Mouse (Mus musculus): ENCODE data around the gene Gm20388. TPM values are rescaled to one million over a fixed set of nuclear protein-coding genes. Genes with fewer than 3 reads are reported as not detected.

Gene Gm20388
- polyA plus RNA-seq, 1 experiment from 2014 or later, result 1.7 TPM

DNA sequence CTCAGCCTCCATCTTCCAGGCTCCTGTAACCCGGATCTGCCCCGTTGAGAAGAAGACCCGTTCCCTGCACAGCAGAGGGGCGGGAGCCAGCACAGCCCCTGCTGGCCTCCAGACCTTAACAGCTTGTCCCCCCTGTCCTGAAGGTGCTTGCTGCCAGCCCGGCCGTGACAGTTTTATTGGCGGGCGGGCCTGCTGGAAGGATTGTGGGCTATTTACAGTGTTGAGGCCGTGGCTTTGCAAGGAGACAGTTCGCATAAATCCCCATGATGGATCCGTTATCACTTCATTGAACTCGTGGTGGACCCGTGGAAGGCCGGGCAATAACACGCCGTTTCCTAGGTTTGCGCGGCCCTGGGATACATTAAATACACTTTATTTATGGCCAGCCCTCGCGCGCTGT lies 481.2 kb downstream of the Gm20388 start:
- 0 out of 2 replicates have a peak overlapping the region, but pooled peaks have one; percentile 6 for H3K27ac ChIP-seq
- H3K4me3 ChIP-seq, result no peak overlapping the region
- peaks cover 13% of the 10 kb centered on the region for H3K27me3 ChIP-seq (ENCODE audit: insufficient read depth, poor library complexity, severe bottlenecking)
- H3K9me3 ChIP-seq, result no peaks in the 10 kb centered on the region
- no peaks in the 10 kb centered on the region for H3K36me3 ChIP-seq
- WGBS, result 77% methylated on average over 21 of the region's 21 CpGs
- peaks cover 54% of the 10 kb centered on the region for H3K4me1 ChIP-seq (replicated peaks)
- DNase-seq (ENCODE audit: low spot score), result no peak

DNA sequence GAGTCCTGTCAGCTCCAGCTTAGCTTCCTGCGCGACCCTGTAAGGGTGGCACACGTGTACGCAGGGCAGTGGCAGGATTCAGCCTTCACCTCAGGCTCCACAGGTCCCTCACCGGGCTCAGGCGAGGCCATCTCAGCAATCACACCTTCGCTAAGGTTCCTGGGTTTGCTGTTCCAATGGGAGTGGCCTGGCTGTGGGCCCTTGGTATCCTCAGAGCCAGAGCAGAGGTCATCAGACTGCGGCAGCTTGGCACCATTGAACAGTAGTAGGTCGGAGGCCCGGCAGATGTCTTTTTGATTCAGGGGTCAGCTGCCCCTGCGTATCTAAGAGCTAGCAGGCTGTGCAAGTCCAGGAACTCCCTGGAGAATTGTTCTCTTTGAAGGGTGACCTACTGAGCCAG lies 482.4 kb downstream of the Gm20388 start:
- WGBS, result 78% methylated on average over 11 of the region's 11 CpGs
- Histone ChIP-seq H3K27me3 (ENCODE audit: insufficient read depth, poor library complexity, severe bottlenecking) (peaks cover 13% of the 10 kb centered on the region), H3K4me3 (no peak overlapping the region), H3K27ac (peak overlapping the region; percentile 74; the same call in 1 of the 2 replicates), H3K4me1 (replicated peaks) (peaks cover 58% of the 10 kb centered on the region), H3K9me3 (no peaks in the 10 kb centered on the region), H3K36me3 (no peaks in the 10 kb centered on the region)
- DNase-seq (ENCODE audit: low spot score), result no peak

DNA sequence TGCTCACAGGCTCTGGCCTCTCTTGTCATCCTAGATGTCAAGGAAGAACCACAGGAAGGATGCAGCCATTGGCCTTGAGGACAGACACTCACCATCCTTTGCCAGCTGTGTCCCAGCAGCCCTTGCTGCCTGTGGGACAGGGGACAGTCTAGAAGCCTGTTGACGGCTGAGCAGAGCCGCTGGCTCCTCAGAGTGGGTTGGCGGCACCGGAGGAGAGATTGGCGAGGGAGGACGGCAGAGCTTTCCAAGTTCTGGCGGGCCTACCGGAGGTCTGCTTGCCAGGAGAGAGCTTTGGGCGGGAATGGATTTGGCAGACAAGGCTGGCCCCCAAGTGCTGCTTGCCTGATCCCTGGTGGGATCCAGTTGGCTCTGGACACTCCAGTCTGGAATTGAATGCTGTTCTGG lies 483.2 kb downstream of the Gm20388 start:
- H3K27ac ChIP-seq, result peak overlapping the region; percentile 74
- H3K9me3 ChIP-seq, result no peaks in the 10 kb centered on the region
- H3K27me3 ChIP-seq (ENCODE audit: insufficient read depth, poor library complexity, severe bottlenecking), result peaks cover 16% of the 10 kb centered on the region
- no peak for DNase-seq (ENCODE audit: low spot score)
- no peak overlapping the region for H3K4me3 ChIP-seq
- 81% methylated on average over 9 of the region's 9 CpGs for whole genome bisulfite sequencing
- peaks cover 62% of the 10 kb centered on the region for H3K4me1 ChIP-seq (replicated peaks)
- H3K36me3 ChIP-seq, result no peaks in the 10 kb centered on the region

DNA sequence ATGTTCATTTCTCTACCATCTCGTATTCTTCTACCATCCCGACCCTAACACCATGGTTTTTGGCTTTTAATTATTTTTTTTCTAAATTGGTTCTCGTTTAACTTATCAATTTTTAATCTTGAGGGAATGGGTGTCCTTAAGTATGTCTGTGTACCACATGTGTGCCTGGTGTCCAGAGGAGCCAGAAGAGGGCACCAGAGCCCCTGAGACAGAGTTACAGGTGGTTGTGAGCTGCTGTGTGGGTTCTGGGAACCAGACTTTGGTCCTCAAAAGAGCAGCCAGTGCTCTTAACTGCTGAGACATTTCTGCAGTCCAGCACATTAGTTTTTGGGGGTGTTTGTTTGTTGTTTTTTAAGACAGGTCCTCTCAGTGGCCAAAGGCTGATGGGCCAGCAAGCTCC lies 485.3 kb downstream of the Gm20388 start:
- peaks cover 70% of the 10 kb centered on the region for H3K4me1 ChIP-seq (replicated peaks)
- H3K36me3 ChIP-seq, result no peaks in the 10 kb centered on the region
- 94% methylated on average over 3 of the region's 3 CpGs for WGBS

DNA sequence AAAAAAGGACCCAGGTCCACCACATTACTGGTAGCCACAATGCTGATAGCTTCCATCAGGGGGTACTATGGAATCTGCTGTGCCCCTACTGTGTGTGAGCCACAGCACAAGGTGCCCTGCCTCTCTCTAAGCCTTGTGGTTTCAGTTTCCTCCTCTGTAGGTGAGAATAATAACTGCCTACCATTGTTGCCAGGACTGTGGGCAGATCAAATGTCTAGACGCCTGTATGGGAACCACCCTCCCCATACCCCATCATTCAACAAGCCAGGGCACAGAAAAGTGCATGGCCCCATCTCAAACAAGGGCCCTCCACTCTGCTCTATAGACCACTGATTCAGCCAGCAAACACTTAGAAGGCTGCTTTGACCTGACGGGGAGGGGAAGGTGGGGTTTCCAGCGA lies 486.1 kb downstream of the Gm20388 start:
- Histone ChIP-seq H3K4me1 (replicated peaks) (peaks cover 72% of the 10 kb centered on the region), H3K27ac (peak overlapping the region; percentile 24), H3K36me3 (no peaks in the 10 kb centered on the region), H3K27me3 (ENCODE audit: insufficient read depth, poor library complexity, severe bottlenecking) (peaks cover 42% of the 10 kb centered on the region), H3K4me3 (no peak overlapping the region), H3K9me3 (no peaks in the 10 kb centered on the region)
- WGBS, result 52% methylated on average over 3 of the region's 3 CpGs
- DNase-seq (ENCODE audit: low spot score), result no peak

More for the DNA sequence above, 485.3 kb downstream of the Gm20388 start:
- no peak for DNase-seq (ENCODE audit: low spot score)
- Histone ChIP-seq H3K27me3 (ENCODE audit: insufficient read depth, poor library complexity, severe bottlenecking) (peaks cover 34% of the 10 kb centered on the region), H3K27ac (no peak overlapping the region), H3K4me3 (no peak overlapping the region), H3K9me3 (no peaks in the 10 kb centered on the region)

DNA sequence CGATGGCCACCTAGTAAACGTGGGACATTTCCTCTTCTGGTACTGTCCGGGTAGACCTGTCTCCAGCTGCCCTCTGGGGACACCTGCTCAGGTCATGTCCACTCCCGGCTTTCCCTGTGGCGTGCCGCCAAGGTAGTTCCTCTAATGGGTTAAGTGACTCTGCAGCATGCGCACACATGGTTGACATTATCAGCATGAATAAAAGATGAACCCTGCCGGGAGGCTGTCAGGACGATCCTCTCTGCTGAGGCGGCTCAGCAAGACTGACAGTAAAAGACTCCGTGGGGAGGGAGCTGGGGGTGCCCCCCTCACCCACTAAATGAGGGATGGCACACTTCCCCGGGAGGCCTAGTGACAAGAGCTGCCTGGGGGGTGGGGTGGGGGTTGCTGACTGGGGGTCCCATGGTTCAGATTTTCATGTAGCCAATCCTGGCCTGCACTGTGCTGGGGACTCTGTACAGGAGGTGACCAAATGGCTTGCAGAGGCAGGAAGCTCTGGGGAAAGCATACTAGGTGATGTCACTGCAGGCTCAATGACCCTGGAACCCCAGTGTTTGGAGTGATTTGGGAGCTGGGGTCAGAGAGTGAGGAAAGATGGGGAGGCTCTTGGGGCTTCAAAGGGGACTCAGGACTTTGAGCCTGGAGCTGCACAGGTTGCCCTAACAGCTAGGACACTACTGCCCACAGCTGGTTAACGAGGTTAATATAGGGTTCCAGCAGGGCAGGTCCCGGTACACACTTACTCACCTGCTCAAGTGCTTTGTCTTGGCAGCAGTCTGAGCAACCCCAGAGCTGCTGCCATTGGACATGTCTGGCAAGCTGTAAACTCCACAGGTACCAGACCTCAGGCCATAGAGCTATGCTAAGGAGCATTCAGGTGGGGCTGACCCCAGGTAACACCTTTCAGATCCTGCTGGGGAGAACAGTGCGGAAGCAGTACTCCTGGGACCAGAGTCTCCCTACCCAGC lies 487.1 kb downstream of the Gm20388 start:
- no peaks in the 10 kb centered on the region for H3K36me3 ChIP-seq
- WGBS, result 44% methylated on average over 15 of the region's 15 CpGs
- H3K4me3 ChIP-seq, result no peak overlapping the region
- H3K27me3 ChIP-seq (ENCODE audit: insufficient read depth, poor library complexity, severe bottlenecking), result peaks cover 43% of the 10 kb centered on the region
- H3K4me1 ChIP-seq (replicated peaks), result peaks cover 71% of the 10 kb centered on the region
- peak; percentile 54 for DNase-seq (ENCODE audit: low spot score)
- H3K9me3 ChIP-seq, result no peaks in the 10 kb centered on the region
- peak overlapping the region; percentile 36 for H3K27ac ChIP-seq

DNA sequence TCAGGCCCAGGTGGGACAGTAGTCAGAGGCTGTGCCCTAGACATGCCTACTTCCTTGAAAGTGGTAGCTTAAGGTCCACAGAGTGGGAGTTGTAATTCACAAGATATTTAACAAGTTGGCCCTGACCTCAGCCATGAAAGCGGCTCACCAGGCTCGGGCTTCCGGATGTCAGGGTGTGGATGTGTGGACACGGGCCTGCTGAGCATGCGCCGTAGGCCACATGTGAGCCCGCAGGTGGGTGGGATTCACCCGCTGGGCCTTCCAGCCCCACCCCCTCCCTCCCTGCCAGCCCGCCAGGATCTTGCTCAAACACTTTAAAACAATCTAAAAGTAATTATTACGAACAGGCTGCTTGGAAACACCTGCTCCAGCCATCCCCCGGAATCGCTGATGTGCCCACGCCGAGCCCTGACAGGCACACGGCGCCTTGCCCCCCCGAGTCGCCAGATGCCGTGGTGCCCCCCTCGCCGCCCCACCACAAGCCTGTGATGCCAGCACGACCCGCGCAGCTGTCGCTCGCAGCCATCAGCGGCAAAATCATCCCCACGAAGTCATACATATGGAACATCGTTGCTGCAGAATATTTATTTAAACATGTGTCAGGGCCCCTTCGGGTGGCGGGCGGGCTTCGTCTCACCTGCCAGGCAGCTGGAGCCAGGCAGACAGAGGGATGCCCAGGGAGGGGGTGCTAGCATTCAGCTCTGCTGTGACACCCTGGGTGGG lies 488.7 kb downstream of the Gm20388 start:
- WGBS, result 61% methylated on average over 33 of the region's 33 CpGs
- Histone ChIP-seq H3K4me3 (no peak overlapping the region), H3K9me3 (no peaks in the 10 kb centered on the region), H3K27ac (peak overlapping the region; percentile 36; the same call in 1 of the 2 replicates), H3K27me3 (ENCODE audit: insufficient read depth, poor library complexity, severe bottlenecking) (peaks cover 49% of the 10 kb centered on the region), H3K36me3 (no peaks in the 10 kb centered on the region), H3K4me1 (replicated peaks) (peaks cover 71% of the 10 kb centered on the region)
- no peak for DNase-seq (ENCODE audit: low spot score)

DNA sequence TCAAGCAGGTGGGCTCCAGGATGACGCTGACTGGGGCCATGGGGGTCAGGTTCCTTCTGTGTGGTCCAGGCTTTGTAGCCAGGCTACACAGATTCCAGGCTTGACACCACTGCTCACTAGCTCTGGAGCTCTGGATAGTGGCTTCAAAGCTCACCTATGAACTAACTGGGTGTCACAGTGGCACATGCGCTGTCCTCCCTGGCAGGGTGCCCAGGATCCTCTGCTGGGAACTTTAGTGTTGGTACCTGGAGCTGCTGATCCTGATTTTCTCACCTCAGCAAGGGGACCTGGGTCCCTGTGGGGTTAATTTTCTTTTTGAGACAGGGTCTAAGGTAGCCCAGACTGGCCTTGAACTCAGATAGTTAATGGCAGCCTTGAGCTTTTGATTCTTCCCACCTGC lies 490.6 kb downstream of the Gm20388 start:
- H3K9me3 ChIP-seq, result no peaks in the 10 kb centered on the region
- peaks cover 67% of the 10 kb centered on the region for H3K27me3 ChIP-seq (ENCODE audit: insufficient read depth, poor library complexity, severe bottlenecking)
- WGBS, result 88% methylated on average over 2 of the region's 2 CpGs
- peaks cover 82% of the 10 kb centered on the region for H3K4me1 ChIP-seq (replicated peaks)
- H3K36me3 ChIP-seq, result no peaks in the 10 kb centered on the region
- DNase-seq (ENCODE audit: low spot score), result no peak
- no peak overlapping the region for H3K27ac ChIP-seq
- H3K4me3 ChIP-seq, result no peak overlapping the region

DNA sequence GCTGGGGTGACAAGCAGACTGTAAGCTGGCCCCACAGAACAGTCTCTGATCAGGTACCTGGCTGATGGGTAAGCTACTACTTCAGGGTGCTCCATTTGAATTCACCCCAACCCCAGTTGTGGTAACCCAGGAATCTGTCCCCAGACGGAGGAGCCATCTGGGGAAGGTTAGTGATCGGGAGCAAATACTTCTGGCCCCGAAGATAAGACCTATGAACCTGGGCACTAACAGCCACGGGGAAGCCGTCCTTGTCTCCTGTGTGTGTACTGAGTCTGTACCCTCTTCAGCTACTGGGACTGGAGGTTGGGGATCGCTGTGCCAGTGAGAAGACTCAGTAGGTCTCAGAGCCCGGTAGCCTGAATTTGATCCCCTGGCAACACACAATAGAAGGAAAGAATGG lies 491.1 kb downstream of the Gm20388 start:
- Histone ChIP-seq H3K27ac (no peak overlapping the region), H3K36me3 (no peaks in the 10 kb centered on the region), H3K27me3 (ENCODE audit: insufficient read depth, poor library complexity, severe bottlenecking) (peaks cover 72% of the 10 kb centered on the region), H3K4me1 (replicated peaks) (peaks cover 85% of the 10 kb centered on the region), H3K4me3 (no peak overlapping the region), H3K9me3 (no peaks in the 10 kb centered on the region)
- no peak for DNase-seq (ENCODE audit: low spot score)
- 89% methylated on average over 7 of the region's 7 CpGs for WGBS

DNA sequence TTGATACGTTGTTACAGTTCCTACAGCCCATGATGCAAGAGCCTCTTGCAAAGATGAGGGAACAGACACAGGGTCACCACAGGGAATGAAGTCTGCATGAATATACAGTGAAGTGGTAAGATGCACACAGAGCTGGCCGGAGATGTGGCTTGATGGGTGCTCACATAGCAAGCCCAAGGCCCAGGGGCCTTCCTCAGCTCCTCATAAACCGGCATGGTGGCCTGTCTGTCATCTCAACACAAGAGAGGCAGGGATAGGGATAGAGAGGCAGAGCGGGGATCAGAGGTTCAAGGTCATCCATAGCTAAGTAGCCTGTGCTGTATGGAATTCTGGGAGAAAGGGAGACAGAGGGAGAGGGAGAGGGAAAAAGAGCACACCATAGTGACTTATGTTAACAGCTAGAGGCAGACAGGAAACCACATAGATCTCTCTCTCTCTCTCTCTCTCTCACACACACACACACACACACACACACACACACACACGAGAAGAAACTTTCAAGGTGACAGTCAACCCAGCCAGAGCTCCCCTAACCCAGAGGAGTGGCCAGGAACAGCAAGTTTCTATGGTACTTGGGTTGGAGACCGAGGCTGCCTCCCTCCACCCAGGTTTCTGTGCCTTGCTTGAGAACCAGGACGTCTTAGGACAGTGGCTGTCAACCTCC lies 493.1 kb downstream of the Gm20388 start:
- 77% methylated on average over 7 of the region's 7 CpGs for WGBS
- Histone ChIP-seq H3K4me1 (replicated peaks) (peaks cover 85% of the 10 kb centered on the region), H3K27me3 (ENCODE audit: insufficient read depth, poor library complexity, severe bottlenecking) (peaks cover 69% of the 10 kb centered on the region)

DNA sequence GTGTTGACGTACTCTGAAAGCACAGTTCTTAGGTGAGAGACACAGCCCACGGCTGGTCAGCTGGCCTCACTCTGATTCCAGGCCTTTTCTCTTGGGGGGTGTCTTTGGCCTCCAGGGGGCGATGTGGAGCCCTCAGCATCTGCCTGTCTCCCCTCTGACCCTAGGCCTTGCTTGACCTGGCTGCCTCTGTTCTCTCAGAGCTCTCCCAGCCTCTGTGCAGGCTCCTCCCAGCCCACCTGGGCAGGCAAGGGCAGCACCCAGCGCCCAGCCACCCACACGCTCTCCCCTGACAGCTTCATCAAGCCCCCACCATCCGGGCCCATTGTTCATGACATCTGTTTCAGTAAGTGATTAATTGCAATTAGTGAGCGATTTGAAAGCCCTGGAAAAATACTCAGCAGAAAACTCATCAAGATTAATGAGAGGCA lies 494.0 kb downstream of the Gm20388 start:
- Histone ChIP-seq H3K27ac (peak overlapping the region; percentile 76), H3K36me3 (no peaks in the 10 kb centered on the region), H3K4me3 (no peak overlapping the region), H3K9me3 (no peaks in the 10 kb centered on the region), H3K27me3 (ENCODE audit: insufficient read depth, poor library complexity, severe bottlenecking) (peaks cover 63% of the 10 kb centered on the region), H3K4me1 (replicated peaks) (peaks cover 85% of the 10 kb centered on the region)
- DNase-seq (ENCODE audit: low spot score), result peak; percentile 72
- 40% methylated on average over 7 of the region's 7 CpGs for WGBS

More for the DNA sequence above, 493.1 kb downstream of the Gm20388 start:
- no peaks in the 10 kb centered on the region for H3K36me3 ChIP-seq
- peak overlapping the region; percentile 76; the same call in 1 of the 2 replicates for H3K27ac ChIP-seq
- H3K9me3 ChIP-seq, result no peaks in the 10 kb centered on the region
- no peak overlapping the region for H3K4me3 ChIP-seq
- no peak for DNase-seq (ENCODE audit: low spot score)

DNA sequence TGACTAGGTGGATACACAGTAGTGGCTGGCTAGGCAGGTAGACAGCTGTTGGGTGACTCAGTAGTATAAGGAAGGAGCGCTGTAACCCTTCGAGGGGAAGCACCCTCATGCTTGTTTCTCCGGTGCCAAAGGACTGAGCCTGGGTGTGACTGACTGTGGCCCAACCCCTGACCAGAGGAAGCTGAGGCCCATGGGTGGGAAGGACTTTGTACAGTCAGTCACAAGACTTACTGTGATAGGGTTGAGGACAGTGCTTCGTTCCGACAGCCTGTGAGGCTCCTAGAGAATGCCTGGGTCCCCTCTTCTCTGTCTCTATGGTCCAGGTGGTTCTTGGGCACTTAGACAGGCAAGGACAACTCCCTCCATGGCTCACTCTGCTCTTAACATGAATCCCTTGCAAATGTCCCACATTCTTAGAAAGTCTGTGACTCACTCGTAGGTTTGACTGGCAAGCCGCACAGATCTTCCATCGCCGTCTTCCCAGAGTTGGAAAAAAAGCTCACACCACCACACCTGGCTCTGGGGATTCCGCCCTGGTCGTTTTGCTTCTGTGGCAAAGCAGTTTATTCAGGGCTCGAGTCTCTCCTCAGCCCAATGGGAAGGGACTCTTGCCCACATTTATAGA lies 495.5 kb downstream of the Gm20388 start:
- Histone ChIP-seq H3K36me3 (no peaks in the 10 kb centered on the region), H3K4me1 (replicated peaks) (peaks cover 91% of the 10 kb centered on the region), H3K4me3 (no peak overlapping the region), H3K27ac (peak overlapping the region; percentile 85), H3K27me3 (ENCODE audit: insufficient read depth, poor library complexity, severe bottlenecking) (peaks cover 65% of the 10 kb centered on the region), H3K9me3 (no peaks in the 10 kb centered on the region)
- 94% methylated on average over 12 of the region's 12 CpGs for WGBS
- no peak for DNase-seq (ENCODE audit: low spot score)

All from hindbrain, embryonic 10.5 days (tissue).